Mouse (Mus musculus) olfactory bulb, adult 2 months (tissue): ENCODE results near the gene Grk3.

Experiments used
- CTCF ChIP-seq: fragments of 200-500 bp; IDR thresholded peaks from 2 replicates; pipeline ENCODE4 v1.5.1; 2012; ENCODE audit warnings: low read depth, mild to moderate bottlenecking, low read length, moderate library complexity; ENCODE audit not compliant: insufficient read depth
- POLR2A ChIP-seq: fragments of 200-500 bp; IDR thresholded peaks from 2 replicates; pipeline ENCODE4 v1.6.1; 2012; ENCODE audit warnings: mild to moderate bottlenecking, low read depth, low read length, moderate library complexity; ENCODE audit not compliant: insufficient read depth

DNA sequence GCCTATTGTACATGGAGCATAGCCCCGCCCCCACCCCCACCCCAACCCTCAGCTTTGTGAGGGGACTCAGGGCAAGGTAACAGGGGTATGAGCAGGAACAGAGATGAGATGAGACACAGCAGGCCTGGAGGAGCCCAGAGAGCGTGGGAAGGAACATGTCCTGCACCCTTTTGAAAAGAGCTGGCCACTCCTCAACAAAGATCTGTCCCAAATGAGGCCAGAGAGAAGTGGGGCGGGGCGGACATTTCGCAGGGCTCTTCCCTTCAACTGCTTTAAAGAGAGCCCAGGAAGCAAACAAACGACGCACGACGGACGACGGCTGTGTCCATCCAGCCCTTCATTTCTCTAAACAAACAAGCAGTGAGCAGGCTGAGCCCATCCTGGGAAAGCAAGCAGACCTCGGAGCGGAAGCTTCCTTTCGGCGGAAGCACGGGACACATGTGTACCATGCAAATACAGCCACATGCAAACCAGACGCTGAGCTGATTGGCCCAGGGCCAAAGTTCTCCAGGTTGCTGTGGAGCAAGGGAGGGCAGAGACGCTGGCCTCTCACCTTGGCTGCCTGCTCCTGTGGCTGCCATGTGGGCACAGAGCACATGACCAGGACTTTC, 8.7 kb upstream of the Grk3 start:
- no peak for TF ChIP-seq POLR2A
- TF ChIP-seq CTCF, result no peak
